Mouse (Mus musculus): Measurements from ENCODE around the gene Cln6. TPM values are rescaled to one million over a fixed set of nuclear protein-coding genes. Genes with fewer than 3 reads are reported as not detected.

The Cln6 gene
- polyA plus RNA-seq, 1 experiment, result 91.1 TPM

GRCm38 (mm10) chr9:62881871-62882270 lies 43.3 kb downstream of the Cln6 start:
- H3K36me3 ChIP-seq (ENCODE audit: control insufficient read depth, insufficient read depth, low read length, poor library complexity, severe bottlenecking), result peaks cover 8% of the 10 kb centered on the region

GRCm38 (mm10) chr9:62894486-62894885 lies 55.9 kb downstream of the Cln6 start:
- Histone ChIP-seq H3K9me3 (replicated peaks; ENCODE audit: control insufficient read depth, insufficient read depth, low read length, poor library complexity, severe bottlenecking) (no peaks in the 10 kb centered on the region), H3K27me3 (ENCODE audit: control insufficient read depth, insufficient read depth, low read length, poor library complexity, severe bottlenecking) (no peaks in the 10 kb centered on the region), H3K36me3 (ENCODE audit: control insufficient read depth, insufficient read depth, low read length, poor library complexity, severe bottlenecking) (peaks cover 12% of the 10 kb centered on the region), H3K27ac (ENCODE audit: insufficient read depth, low read length) (no peak overlapping the region), H3K4me3 (ENCODE audit: low read depth, low read length) (no peak overlapping the region), H3K9ac (ENCODE audit: low read depth, poor library complexity, severe bottlenecking) (no peak overlapping the region), H3K4me1 (ENCODE audit: control insufficient read depth, insufficient read depth, low read length) (no peaks in the 10 kb centered on the region)
- no peak for TF ChIP-seq CTCF (IDR thresholded peaks at IDR 0.05; ENCODE audit: low read depth, low read length)
- no peak for TF ChIP-seq POLR2A (IDR thresholded peaks at IDR 0.05; ENCODE audit: insufficient read depth, low read length)
- no peak for TF ChIP-seq EP300 (IDR thresholded peaks at IDR 0.05; ENCODE audit: insufficient read depth, low read depth, low read length)

More at GRCm38 (mm10) chr9:62881871-62882270, 43.3 kb downstream of the Cln6 start:
- H3K27me3 ChIP-seq (ENCODE audit: control insufficient read depth, insufficient read depth, low read length, poor library complexity, severe bottlenecking), result no peaks in the 10 kb centered on the region
- no peaks in the 10 kb centered on the region for H3K9me3 ChIP-seq (replicated peaks; ENCODE audit: control insufficient read depth, insufficient read depth, low read length, poor library complexity, severe bottlenecking)
- H3K4me1 ChIP-seq (ENCODE audit: control insufficient read depth, insufficient read depth, low read length), result no peaks in the 10 kb centered on the region
- no peak overlapping the region for H3K4me3 ChIP-seq (ENCODE audit: low read depth, low read length)
- TF ChIP-seq POLR2A (IDR thresholded peaks at IDR 0.05; ENCODE audit: insufficient read depth, low read length) (no peak), EP300 (IDR thresholded peaks at IDR 0.05; ENCODE audit: insufficient read depth, low read depth, low read length) (no peak), CTCF (IDR thresholded peaks at IDR 0.05; ENCODE audit: low read depth, low read length) (no peak)
- H3K9ac ChIP-seq (ENCODE audit: low read depth, poor library complexity, severe bottlenecking), result no peak overlapping the region
- no peak overlapping the region for H3K27ac ChIP-seq (ENCODE audit: insufficient read depth, low read length)

Other genes starting within 250 kb of the Cln6 start
- gene Itga11, start 161.0 kb upstream of the Cln6 start, polyA plus RNA-seq (2011; ENCODE audit: insufficient read depth, insufficient read length, low read depth, missing spikeins), result 1.2 and 1.4 TPM in 2 replicates
- 189 and 201 TPM in 2 replicates for gene Fem1b, start 26.9 kb upstream of the Cln6 start, polyA plus RNA-seq (2011; ENCODE audit: insufficient read depth, insufficient read length, low read depth, missing spikeins)
- 11.7 and 16.7 TPM in 2 replicates for gene Calml4, start 19.3 kb downstream of the Cln6 start, polyA plus RNA-seq (2011; ENCODE audit: insufficient read depth, insufficient read length, low read depth, missing spikeins)
- gene Pias1, start 149.1 kb downstream of the Cln6 start, polyA plus RNA-seq (2011; ENCODE audit: insufficient read depth, insufficient read length, low read depth, missing spikeins), result 63.8 and 63.9 TPM in 2 replicates